Comparison of ENCODE assay signal across 20 mouse cellular contexts in genomic region chr11:116849587-116849986, GRCm38 (mm10). TPM values are rescaled to one million over a fixed set of nuclear protein-coding genes. Genes with fewer than 3 reads are reported as not detected.
DNase-seq lines count a peak whose midpoint lies in the region; ATAC-seq and TF ChIP-seq lines count a peak whose summit lies in the region.
"Had no signal": no experiment of that assay in that cellular context is flagged by ENCODE, and none has a peak within 500 bp of the region (broad histone marks: within the 10 kb centered on the region; RNA-seq: fewer than 3 reads in every experiment).

No protein-coding gene starts in this region.

- H3K36me3 ChIP-seq in forebrain, embryonic 14.5 days (ENCODE audit: control insufficient read depth, insufficient read depth, low read length), result peaks cover 52% of the 10 kb centered on the region
- H3K36me3 ChIP-seq in forebrain, postnatal 0 days (ENCODE audit: insufficient read depth), result peaks cover 9% of the 10 kb centered on the region
- peaks cover 61% of the 10 kb centered on the region for H3K36me3 ChIP-seq in midbrain, embryonic 10.5 days
- 0 out of 2 replicates have a peak, but pooled peaks cover 3% of the 10 kb centered on the region for H3K36me3 ChIP-seq in midbrain, embryonic 16.5 days (ENCODE audit: control insufficient read depth, insufficient read depth, low read length)
- peaks cover 64% of the 10 kb centered on the region for H3K36me3 ChIP-seq in liver, embryonic 12.5 days
- peaks cover 44% of the 10 kb centered on the region for H3K36me3 ChIP-seq in myocyte (ENCODE audit: control insufficient read depth, insufficient read depth)

- H3K4me3 ChIP-seq in forebrain, embryonic 14.5 days (ENCODE audit: low read depth, low read length), result no peak overlapping the region
- H3K4me3 ChIP-seq in forebrain, postnatal 0 days (ENCODE audit: low read depth, low read length), result no peak overlapping the region
- H3K4me3 ChIP-seq in midbrain, embryonic 10.5 days, result peak overlapping the region; percentile 7; the same call in 1 of the 2 replicates
- H3K4me3 ChIP-seq in midbrain, embryonic 16.5 days (ENCODE audit: low read depth, low read length), result no peak overlapping the region
- peak overlapping the region; percentile 19; the same call in 1 of the 2 replicates for H3K4me3 ChIP-seq in liver, embryonic 12.5 days
- peak overlapping the region; percentile 97 for H3K4me3 ChIP-seq in myocyte

- H3K4me2 ChIP-seq in forebrain, embryonic 14.5 days (ENCODE audit: low read length), result 0 out of 2 replicates have a peak overlapping the region, but pooled peaks have one; percentile 9
- no peak overlapping the region for H3K4me2 ChIP-seq in forebrain, postnatal 0 days (ENCODE audit: low read depth)
- no peak overlapping the region for H3K4me2 ChIP-seq in midbrain, embryonic 16.5 days (ENCODE audit: low read length)
- peak overlapping the region; percentile 39 for H3K4me2 ChIP-seq in liver, embryonic 12.5 days
- H3K4me2 ChIP-seq in myocyte (ENCODE audit: low read depth), result peak overlapping the region; percentile 92

- ATAC-seq in forebrain, embryonic 14.5 days, result no peak
- ATAC-seq in forebrain, postnatal 0 days, result no peak
- ATAC-seq in midbrain, embryonic 16.5 days, result no peak
- ATAC-seq in liver, embryonic 12.5 days, result no peak
- ATAC-seq: activated CD4-positive, CD25-positive, alpha-beta regulatory T cell, adult 4 months had no signal

- no peaks in the 10 kb centered on the region for H3K27me3 ChIP-seq in forebrain, embryonic 14.5 days (replicated peaks; ENCODE audit: control insufficient read depth, insufficient read depth, low read length)
- H3K27me3 ChIP-seq in forebrain, postnatal 0 days (ENCODE audit: insufficient read depth, low read length), result no peaks in the 10 kb centered on the region
- no peaks in the 10 kb centered on the region for H3K27me3 ChIP-seq in midbrain, embryonic 10.5 days (ENCODE audit: low read depth, poor library complexity, severe bottlenecking)
- no peaks in the 10 kb centered on the region for H3K27me3 ChIP-seq in midbrain, embryonic 16.5 days (ENCODE audit: control insufficient read depth, insufficient read depth, low read depth, low read length)
- no peaks in the 10 kb centered on the region for H3K27me3 ChIP-seq in liver, embryonic 12.5 days (replicated peaks)
- H3K27me3 ChIP-seq in myocyte (ENCODE audit: control insufficient read depth, insufficient read depth, insufficient read length), result no peaks in the 10 kb centered on the region
- H3K27me3 ChIP-seq: embryonic facial prominence, embryonic 12.5 days; heart, embryonic 15.5 days; hindbrain, embryonic 13.5 days had no signal

- no peak overlapping the region for H3ac ChIP-seq in myocyte (ENCODE audit: control insufficient read depth, insufficient read length)

- H3K9ac ChIP-seq in forebrain, embryonic 14.5 days (ENCODE audit: low read length), result no peak overlapping the region
- no peak overlapping the region for H3K9ac ChIP-seq in forebrain, postnatal 0 days
- H3K9ac ChIP-seq in midbrain, embryonic 16.5 days (ENCODE audit: low read depth, low read length), result no peak overlapping the region
- H3K9ac ChIP-seq in liver, embryonic 12.5 days, result no peak overlapping the region
- H3K9ac ChIP-seq: embryonic facial prominence, embryonic 12.5 days; heart, embryonic 15.5 days had no signal

- no peak for DNase-seq in forebrain, embryonic 14.5 days (ENCODE audit: low spot score)
- no peak for DNase-seq in forebrain, postnatal 0 days
- no peak for DNase-seq in midbrain, embryonic 10.5 days (ENCODE audit: low spot score)
- DNase-seq in cerebellum, adult 11 months, result no peak
- DNase-seq: adrenal gland, adult 8-10 months; cerebellum, adult 2 months; cerebellum, postnatal 25 days; heart, postnatal 36 days; kidney, postnatal 25 days; lung, postnatal 4 days; right cerebral cortex, postnatal 25 days; spleen, adult 18-20 months had no signal

- no peaks in the 10 kb centered on the region for H3K9me3 ChIP-seq in forebrain, embryonic 14.5 days (replicated peaks; ENCODE audit: control insufficient read depth, low read length)
- no peaks in the 10 kb centered on the region for H3K9me3 ChIP-seq in forebrain, postnatal 0 days (ENCODE audit: low read length)
- no peaks in the 10 kb centered on the region for H3K9me3 ChIP-seq in midbrain, embryonic 10.5 days (replicated peaks)
- no peaks in the 10 kb centered on the region for H3K9me3 ChIP-seq in midbrain, embryonic 16.5 days (replicated peaks; ENCODE audit: control insufficient read depth, low read length, poor library complexity, severe bottlenecking)
- no peaks in the 10 kb centered on the region for H3K9me3 ChIP-seq in liver, embryonic 12.5 days (replicated peaks)
- H3K9me3 ChIP-seq: embryonic facial prominence, embryonic 12.5 days; heart, embryonic 15.5 days; hindbrain, embryonic 13.5 days had no signal

- H3K79me2 ChIP-seq in myocyte (ENCODE audit: control insufficient read depth, insufficient read depth), result peaks cover 48% of the 10 kb centered on the region

- peaks cover 18% of the 10 kb centered on the region for H3K4me1 ChIP-seq in forebrain, embryonic 14.5 days (ENCODE audit: control insufficient read depth, insufficient read depth, low read length)
- H3K4me1 ChIP-seq in forebrain, postnatal 0 days (ENCODE audit: insufficient read depth), result peaks cover 13% of the 10 kb centered on the region; the same call in 1 of the 2 replicates
- H3K4me1 ChIP-seq in midbrain, embryonic 10.5 days, result peaks cover 34% of the 10 kb centered on the region
- H3K4me1 ChIP-seq in midbrain, embryonic 16.5 days (ENCODE audit: control insufficient read depth, insufficient read depth, low read length), result peaks cover 23% of the 10 kb centered on the region
- H3K4me1 ChIP-seq in liver, embryonic 12.5 days, result peaks cover 62% of the 10 kb centered on the region

- H3K27ac ChIP-seq in forebrain, embryonic 14.5 days (ENCODE audit: low read depth, low read length), result no peak overlapping the region
- H3K27ac ChIP-seq in forebrain, postnatal 0 days (ENCODE audit: low read depth, low read length), result no peak overlapping the region
- no peak overlapping the region for H3K27ac ChIP-seq in midbrain, embryonic 10.5 days (replicated peaks)
- no peak overlapping the region for H3K27ac ChIP-seq in midbrain, embryonic 16.5 days (ENCODE audit: low read length)
- H3K27ac ChIP-seq in liver, embryonic 12.5 days, result no peak overlapping the region
- H3K27ac ChIP-seq: embryonic facial prominence, embryonic 12.5 days; heart, embryonic 15.5 days; hindbrain, embryonic 13.5 days had no signal

- TF ChIP-seq CTCF in forebrain, postnatal 0 days (IDR thresholded peaks at IDR 0.05; ENCODE audit: low read depth), result no peak

- no peak for TF ChIP-seq POLR2A in myocyte (IDR thresholded peaks at IDR 0.05; ENCODE audit: insufficient read length, low read depth)

RNA-seq across cellular contexts. Expression of gene Mfsd11, which starts 2.7 kb away (rescaled TPM):
- polyA plus RNA-seq in forebrain, embryonic 14.5 days (2014; fragmentation: Nextera tagmentation; extraction: Ambion mirVana), result 31.8 and 46.6 TPM in 2 replicates
- 29.9 and 38.2 TPM in 2 replicates for total RNA-seq in forebrain, postnatal 0 days (2014; rRNA removed)
- polyA plus RNA-seq in forebrain, postnatal 0 days (2015; fragmentation: Nextera tagmentation; extraction: Ambion mirVana), result 46.8 and 52.4 TPM in 2 replicates
- 27.9 and 31.7 TPM in 2 replicates for polyA plus RNA-seq in midbrain, embryonic 10.5 days (2016; fragmentation: Nextera tagmentation; extraction: Ambion mirVana)
- 56.1 and 56.2 TPM in 2 replicates for polyA plus RNA-seq in midbrain, embryonic 16.5 days (2015; fragmentation: Nextera tagmentation; extraction: Ambion mirVana)
- 13.6 and 15.0 TPM in 2 replicates for polyA plus RNA-seq in liver, embryonic 12.5 days (2016; fragmentation: Nextera tagmentation; extraction: Ambion mirVana)
- polyA plus RNA-seq in myocyte (2012; fragmentation: generic; extraction: Trizol), result 40.0 TPM

RNA-seq across cellular contexts. Expression of gene Srsf2, which starts 3.3 kb away (rescaled TPM):
- polyA plus RNA-seq in forebrain, embryonic 14.5 days (2014; fragmentation: Nextera tagmentation; extraction: Ambion mirVana), result 639 and 644 TPM in 2 replicates
- total RNA-seq in forebrain, postnatal 0 days (2014; rRNA removed), result 249 and 262 TPM in 2 replicates
- polyA plus RNA-seq in forebrain, postnatal 0 days (2015; fragmentation: Nextera tagmentation; extraction: Ambion mirVana), result 477 and 486 TPM in 2 replicates
- polyA plus RNA-seq in midbrain, embryonic 10.5 days (2016; fragmentation: Nextera tagmentation; extraction: Ambion mirVana), result 852 and 895 TPM in 2 replicates
- 549 and 567 TPM in 2 replicates for polyA plus RNA-seq in midbrain, embryonic 16.5 days (2015; fragmentation: Nextera tagmentation; extraction: Ambion mirVana)
- 801 and 808 TPM in 2 replicates for polyA plus RNA-seq in liver, embryonic 12.5 days (2016; fragmentation: Nextera tagmentation; extraction: Ambion mirVana)
- 145 TPM for polyA plus RNA-seq in myocyte (2012; fragmentation: generic; extraction: Trizol)

RNA-seq across cellular contexts. Expression of gene Jmjd6, which starts 6.3 kb away (rescaled TPM):
- polyA plus RNA-seq in forebrain, embryonic 14.5 days (2014; fragmentation: Nextera tagmentation; extraction: Ambion mirVana), result 64.6 and 81.1 TPM in 2 replicates
- total RNA-seq in forebrain, postnatal 0 days (2014; rRNA removed), result 41.4 and 55.9 TPM in 2 replicates
- 48.1 and 50.1 TPM in 2 replicates for polyA plus RNA-seq in forebrain, postnatal 0 days (2015; fragmentation: Nextera tagmentation; extraction: Ambion mirVana)
- polyA plus RNA-seq in midbrain, embryonic 10.5 days (2016; fragmentation: Nextera tagmentation; extraction: Ambion mirVana), result 92.5 and 102 TPM in 2 replicates
- polyA plus RNA-seq in midbrain, embryonic 16.5 days (2015; fragmentation: Nextera tagmentation; extraction: Ambion mirVana), result 66.3 and 73.0 TPM in 2 replicates
- polyA plus RNA-seq in liver, embryonic 12.5 days (2016; fragmentation: Nextera tagmentation; extraction: Ambion mirVana), result 58.2 and 61.6 TPM in 2 replicates
- 55.1 TPM for polyA plus RNA-seq in myocyte (2012; fragmentation: generic; extraction: Trizol)

RNA-seq across cellular contexts. Expression of gene Mettl23, which starts 6.5 kb away (rescaled TPM):
- polyA plus RNA-seq in forebrain, embryonic 14.5 days (2014; fragmentation: Nextera tagmentation; extraction: Ambion mirVana), result 79.2 and 100 TPM in 2 replicates
- 40.3 and 55.4 TPM in 2 replicates for total RNA-seq in forebrain, postnatal 0 days (2014; rRNA removed)
- 54.2 and 69.3 TPM in 2 replicates for polyA plus RNA-seq in forebrain, postnatal 0 days (2015; fragmentation: Nextera tagmentation; extraction: Ambion mirVana)
- 68.5 and 70.3 TPM in 2 replicates for polyA plus RNA-seq in midbrain, embryonic 10.5 days (2016; fragmentation: Nextera tagmentation; extraction: Ambion mirVana)
- polyA plus RNA-seq in midbrain, embryonic 16.5 days (2015; fragmentation: Nextera tagmentation; extraction: Ambion mirVana), result 65.2 and 67.4 TPM in 2 replicates
- 47.6 and 49.5 TPM in 2 replicates for polyA plus RNA-seq in liver, embryonic 12.5 days (2016; fragmentation: Nextera tagmentation; extraction: Ambion mirVana)
- 34.0 TPM for polyA plus RNA-seq in myocyte (2012; fragmentation: generic; extraction: Trizol)

RNA-seq across cellular contexts. Expression of gene Mxra7, which starts 21.7 kb away (rescaled TPM):
- 3.6 and 3.8 TPM in 2 replicates for polyA plus RNA-seq in forebrain, embryonic 14.5 days (2014; fragmentation: Nextera tagmentation; extraction: Ambion mirVana)
- 9.8 TPM in 2 replicates for total RNA-seq in forebrain, postnatal 0 days (2014; rRNA removed)
- polyA plus RNA-seq in forebrain, postnatal 0 days (2015; fragmentation: Nextera tagmentation; extraction: Ambion mirVana), result 11.7 and 16.0 TPM in 2 replicates
- 28.1 and 29.1 TPM in 2 replicates for polyA plus RNA-seq in midbrain, embryonic 10.5 days (2016; fragmentation: Nextera tagmentation; extraction: Ambion mirVana)
- 21.8 and 22.6 TPM in 2 replicates for polyA plus RNA-seq in midbrain, embryonic 16.5 days (2015; fragmentation: Nextera tagmentation; extraction: Ambion mirVana)
- 6.9 and 7.2 TPM in 2 replicates for polyA plus RNA-seq in liver, embryonic 12.5 days (2016; fragmentation: Nextera tagmentation; extraction: Ambion mirVana)
- polyA plus RNA-seq in myocyte (2012; fragmentation: generic; extraction: Trizol), result 126 TPM
- total RNA-seq: monocyte, adult 5-6 weeks had no signal
- polyA plus RNA-seq: activated CD4-positive, CD25-positive, alpha-beta regulatory T cell, adult 4 months had no signal

Comparison
In these comparisons a context has a peak if more than half of its experiments do, and no peak if none do; other contexts are left out.
1. H3K4me2 ChIP-seq: peak in forebrain, embryonic 14.5 days (single experiment), liver, embryonic 12.5 days (single experiment) and myocyte (single experiment); none in forebrain, postnatal 0 days (single experiment) and midbrain, embryonic 16.5 days (single experiment).
2. H3K4me3 ChIP-seq: peak in midbrain, embryonic 10.5 days (single experiment), liver, embryonic 12.5 days (single experiment) and myocyte (single experiment); none in forebrain, embryonic 14.5 days (single experiment), forebrain, postnatal 0 days (single experiment) and midbrain, embryonic 16.5 days (single experiment).